Mouse (Mus musculus) ovary, adult 18-20 months (tissue): Measurements from ENCODE around the gene Atpaf2.
A peak's percentile ranks its signal among the peaks of the same experiment; 100 is the strongest.
"Not testable (repeated sequence)": the region's sequence is repeated elsewhere in the genome, so short reads cannot be mapped to it uniquely, and the experiment has no call there.

Experiments used
- DNase-seq: peaks from one replicate; pipeline ENCODE4 v3.0.0; 2022; ENCODE audit warnings: low spot score, mixed read lengths

The Atpaf2 gene

DNA sequence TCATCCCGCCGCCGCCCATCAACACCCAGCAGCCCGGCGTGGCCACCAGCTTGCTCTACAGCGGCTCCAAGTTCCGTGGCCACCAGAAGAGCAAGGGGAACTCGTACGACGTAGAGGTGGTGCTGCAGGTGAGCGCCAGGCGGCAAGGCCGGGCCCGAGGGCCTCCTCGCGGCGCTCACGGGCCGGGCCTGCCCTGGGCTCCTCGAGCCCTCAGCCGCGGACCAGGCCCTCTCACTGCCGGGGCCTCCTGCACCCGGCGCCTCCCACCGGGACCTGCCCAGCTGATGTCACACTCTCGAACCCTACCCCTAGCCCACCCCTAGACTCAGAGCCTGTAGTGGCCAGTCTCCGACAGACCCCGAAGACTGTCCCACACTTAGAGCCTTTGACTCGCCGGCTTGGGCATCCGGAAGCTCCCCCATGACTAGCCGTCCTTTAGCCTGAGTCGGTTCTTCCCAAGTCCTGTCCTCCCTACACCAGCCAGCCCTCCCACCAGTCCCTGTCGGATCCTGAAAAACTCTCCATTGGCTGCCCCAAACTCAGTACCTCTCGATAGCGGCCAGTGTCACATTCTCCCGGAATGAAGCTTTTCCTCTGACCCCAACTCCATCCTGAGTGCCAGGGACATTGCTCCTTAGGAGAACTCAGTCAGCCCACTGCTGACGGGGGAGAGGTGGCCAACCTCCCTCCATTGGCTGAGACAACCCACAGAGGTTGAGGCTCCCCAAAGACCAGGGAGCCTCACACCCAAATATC lies at the start of gene Atpaf2:
TSS of gene Atpaf2 (minus strand) at position 741 of the 756 bp plus-strand sequence.
- DNase-seq: peak; percentile 10

DNA sequence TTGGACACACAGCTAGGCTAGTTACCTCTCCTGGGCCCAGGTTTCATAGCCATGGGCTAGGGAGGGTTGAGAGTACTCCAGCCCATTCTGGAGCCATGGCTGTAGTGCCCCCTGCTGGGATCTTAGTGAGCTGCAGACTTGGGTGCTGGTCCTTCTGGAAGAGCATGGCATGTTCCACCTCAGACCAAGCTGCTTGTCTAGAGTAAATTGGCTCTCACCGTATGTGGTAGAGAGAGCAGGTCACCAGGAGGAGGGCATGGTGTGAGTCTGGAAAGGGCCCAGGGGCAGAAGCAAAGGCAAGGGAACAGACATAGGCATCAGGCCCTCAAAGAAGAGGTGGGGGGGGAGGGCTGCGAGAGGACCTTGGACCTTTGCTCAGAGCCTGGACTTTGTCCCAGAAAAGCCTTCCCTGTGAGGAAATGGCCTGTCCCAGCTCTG lies 47.7 kb upstream of the Atpaf2 start:
- DNase-seq: no peak

- DNase-seq: no peak
Measured at GRCm38 (mm10) chr11:60457973-60458372, 39.7 kb upstream of the Atpaf2 start.

DNA sequence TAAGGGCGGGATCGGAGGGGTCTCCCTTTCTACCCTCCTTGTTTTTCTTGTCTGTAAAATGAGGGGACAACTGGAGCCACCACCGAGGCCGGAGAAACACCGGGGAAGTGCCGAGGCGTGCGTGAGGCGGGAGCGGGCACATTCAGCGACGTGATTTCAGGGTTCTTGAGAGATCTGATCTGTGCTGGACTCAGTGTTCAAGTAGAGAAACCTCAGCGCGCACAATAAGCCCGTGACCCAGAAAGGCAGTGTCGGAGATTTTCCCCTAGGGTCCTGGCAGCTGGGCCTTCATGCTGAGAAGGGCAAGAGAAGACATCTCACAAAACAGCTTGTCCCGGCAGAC lies 36.5 kb upstream of the Atpaf2 start:
- no peak for DNase-seq

DNA sequence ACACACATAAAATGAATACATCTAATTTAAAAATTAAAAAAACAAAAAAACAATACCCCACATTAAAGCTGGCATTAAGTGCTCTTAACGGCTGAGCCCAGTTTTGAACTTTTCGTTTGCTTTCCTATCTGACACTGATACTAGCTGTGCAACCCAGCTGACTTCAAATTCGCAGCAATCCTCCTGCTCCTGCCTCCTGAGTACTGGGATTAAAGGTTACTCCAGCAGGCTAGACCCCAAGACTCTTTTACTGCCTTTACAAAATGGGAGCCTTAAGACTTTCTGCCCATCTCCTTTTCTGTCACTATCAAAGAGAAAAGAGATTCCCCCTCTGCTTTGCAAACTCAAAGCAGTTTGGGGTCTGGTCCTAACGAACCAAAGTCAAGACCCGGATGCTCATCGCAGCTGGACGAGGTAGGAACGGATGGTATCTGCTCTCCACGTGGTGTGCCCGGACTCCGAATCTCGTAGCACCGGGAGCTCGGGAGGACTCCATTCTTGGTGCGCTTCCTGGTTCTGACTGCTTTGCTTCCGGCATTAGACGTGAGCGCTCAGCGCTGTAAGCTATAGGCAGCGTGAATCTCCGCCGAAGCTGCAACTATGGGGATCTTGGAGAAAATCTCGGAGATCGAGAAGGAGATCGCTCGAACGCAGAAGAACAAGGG lies 36.0 kb upstream of the Atpaf2 start, which contains the start of gene Drg2:
TSS of gene Drg2 (plus strand) at position 512 of the 665 bp plus-strand sequence.
- peak; percentile 73 for DNase-seq

GRCm38 (mm10) chr11:60444007-60444406 lies 25.8 kb upstream of the Atpaf2 start:
- DNase-seq: no peak

GRCm38 (mm10) chr11:60442896-60443295 lies 24.6 kb upstream of the Atpaf2 start:
- no peak for DNase-seq

DNA sequence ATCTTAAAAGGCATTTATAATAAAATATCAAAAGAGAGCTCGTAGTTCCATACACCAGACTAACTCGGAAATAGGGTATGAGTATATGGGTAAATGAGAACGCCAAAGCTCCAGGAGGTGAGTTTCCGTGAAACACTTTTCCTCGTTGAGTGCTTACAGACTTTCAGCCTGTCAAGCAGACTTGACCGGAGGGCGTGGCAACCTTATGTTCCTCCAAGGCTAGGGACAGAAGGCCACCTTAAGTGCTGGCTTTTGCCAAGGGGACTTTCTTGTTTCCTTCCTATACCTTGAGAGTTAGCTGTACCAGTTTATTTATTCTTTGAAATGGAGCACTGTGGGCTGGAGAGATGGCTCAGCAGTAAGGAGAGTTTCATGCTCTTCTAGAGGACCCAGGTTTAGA lies 21.9 kb upstream of the Atpaf2 start:
- DNase-seq: no peak

GRCm38 (mm10) chr11:60439621-60440020 lies 21.4 kb upstream of the Atpaf2 start:
- not testable (repeated sequence) for DNase-seq

DNA sequence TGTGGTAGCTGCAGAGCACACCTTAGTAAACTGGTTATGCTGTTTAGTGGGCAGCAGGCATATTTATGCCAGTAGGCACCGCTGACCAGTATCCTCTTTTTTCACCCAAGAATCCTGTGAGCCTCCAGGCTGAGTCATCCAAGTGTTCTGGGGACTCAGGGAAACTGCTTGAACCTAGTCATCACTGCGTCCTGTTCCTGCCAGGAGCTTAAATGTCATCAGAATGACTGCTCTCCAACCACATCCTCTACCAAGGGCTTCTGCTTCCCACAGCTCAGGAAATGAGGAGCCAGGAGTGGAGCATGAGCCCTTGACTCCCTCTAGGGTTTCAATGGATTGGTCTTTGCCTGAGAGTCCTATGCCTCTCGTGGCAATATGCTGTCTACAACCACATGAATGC lies 18.4 kb upstream of the Atpaf2 start:
- no peak for DNase-seq

DNA sequence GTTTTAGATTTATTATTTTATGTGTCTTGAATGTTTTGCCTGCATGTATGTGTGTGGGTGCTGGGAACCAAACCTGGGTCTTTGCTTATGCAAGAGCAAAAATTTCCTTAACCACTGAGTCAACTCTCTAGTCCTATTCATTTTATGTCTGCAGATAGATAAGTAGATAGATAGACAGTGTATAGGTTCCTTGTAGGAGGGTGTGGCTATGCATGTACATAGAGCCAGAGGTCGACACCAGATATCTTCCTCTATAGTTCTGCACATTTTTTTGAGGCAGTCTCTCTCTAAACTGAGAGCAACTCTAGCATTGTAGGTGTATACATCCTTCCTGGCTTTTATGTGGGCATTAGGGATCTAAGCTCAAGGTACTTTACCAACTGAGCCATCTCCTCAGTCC lies 16.9 kb upstream of the Atpaf2 start:
- DNase-seq: no peak

- no peak for DNase-seq
Measured at GRCm38 (mm10) chr11:60433501-60433900, 15.2 kb upstream of the Atpaf2 start.

DNA sequence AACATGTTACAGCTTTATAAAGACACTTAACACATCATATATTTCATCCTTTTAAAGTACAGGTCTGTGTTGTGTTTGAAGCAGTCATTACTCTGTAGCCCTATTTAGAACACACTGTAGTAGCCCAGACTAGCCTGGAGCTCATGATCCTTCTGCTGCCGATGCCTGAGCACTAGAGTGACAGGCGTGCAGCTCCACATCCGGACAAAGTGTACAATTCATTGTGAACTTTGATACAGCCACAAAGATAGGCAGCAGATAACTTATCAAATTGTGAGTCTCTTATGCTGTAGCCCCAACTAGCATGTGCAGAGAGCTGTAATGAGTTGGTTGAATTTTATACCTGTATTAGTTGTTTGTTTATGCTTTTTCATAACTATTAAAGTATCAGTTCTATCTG lies 9.4 kb upstream of the Atpaf2 start:
- no peak for DNase-seq

GRCm38 (mm10) chr11:60426417-60426816 lies 8.2 kb upstream of the Atpaf2 start:
- no peak for DNase-seq

- DNase-seq: no peak
Measured at GRCm38 (mm10) chr11:60423006-60423405, 4.7 kb upstream of the Atpaf2 start.

DNA sequence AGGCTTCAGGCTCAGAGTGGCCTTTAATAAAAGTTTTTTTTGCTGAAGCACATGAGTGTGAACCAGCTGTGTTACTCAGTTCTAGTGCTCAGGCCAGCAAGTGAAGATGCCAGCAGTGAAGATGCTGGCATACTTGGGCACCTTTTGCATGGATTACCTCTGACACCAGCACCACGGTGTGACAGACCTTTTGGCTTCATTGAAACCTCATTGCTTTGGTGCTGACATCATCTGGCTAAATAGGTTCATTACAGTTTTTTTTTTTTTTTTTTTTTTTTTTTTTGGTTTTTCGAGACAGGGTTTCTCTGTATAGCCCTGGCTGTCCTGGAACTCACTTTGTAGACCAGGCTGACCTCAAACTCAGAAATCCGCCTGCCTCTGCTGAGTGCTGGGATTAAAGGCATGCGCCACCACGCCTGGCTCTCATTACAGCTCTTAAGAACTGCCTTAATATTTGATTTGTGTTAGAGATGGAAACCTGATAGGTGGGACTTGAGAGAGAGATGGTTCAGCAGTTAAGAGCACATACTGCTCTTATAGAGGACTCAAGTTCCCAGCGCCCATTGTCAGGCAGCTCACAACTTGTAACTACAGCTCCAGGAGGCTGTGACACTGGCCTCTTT lies 3.9 kb upstream of the Atpaf2 start:
- no peak for DNase-seq

DNA sequence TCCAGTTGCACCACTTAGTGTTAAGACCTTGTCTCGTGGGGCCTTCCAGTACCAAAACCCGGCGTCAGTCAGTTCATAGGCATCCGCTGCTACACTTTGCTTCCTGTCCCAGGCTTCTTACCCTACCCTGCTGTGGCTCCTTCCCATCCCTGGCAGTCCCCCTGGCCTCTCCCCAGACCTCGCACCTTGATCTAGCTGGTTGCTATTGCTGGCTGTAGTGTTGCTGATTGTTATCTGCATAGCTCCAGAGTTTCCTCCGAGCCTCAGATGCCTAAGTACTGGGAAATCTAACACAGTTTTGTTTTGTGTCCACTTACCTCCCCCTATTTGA lies 181 bp upstream of the Atpaf2 start:
- DNase-seq: no peak

- DNase-seq: peak; percentile 98
Measured at GRCm38 (mm10) chr11:60416963-60417716, 1.1 kb downstream of the Atpaf2 start, which contains the start of gene Gid4. Gid4 (plus strand) TSS chr11:60417145.

DNA sequence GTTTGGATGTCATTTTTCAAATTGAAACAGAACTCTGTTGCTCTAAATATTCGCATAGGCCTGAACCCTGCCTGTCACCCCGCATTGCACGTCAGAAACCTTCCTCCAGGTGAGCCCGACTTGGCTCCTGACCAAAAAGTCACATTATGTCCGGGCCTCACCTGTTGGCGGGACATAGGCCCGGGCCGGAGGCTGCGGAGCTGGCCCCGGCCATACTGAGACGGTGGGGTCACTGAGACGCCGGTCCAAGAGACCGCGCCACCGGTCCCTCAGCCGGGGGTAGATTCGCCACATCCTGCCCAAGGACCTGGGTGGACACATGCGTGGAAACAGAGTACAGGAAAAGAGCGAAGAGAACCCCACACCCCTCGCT lies 1.7 kb downstream of the Atpaf2 start:
- DNase-seq: no peak

- DNase-seq: no peak
Measured at GRCm38 (mm10) chr11:60412921-60413320, 5.3 kb downstream of the Atpaf2 start.

- DNase-seq: no peak
Measured at GRCm38 (mm10) chr11:60412173-60412572, 6.1 kb downstream of the Atpaf2 start.

GRCm38 (mm10) chr11:60406606-60407005 lies 11.7 kb downstream of the Atpaf2 start:
- no peak for DNase-seq

GRCm38 (mm10) chr11:60397172-60397571 lies 21.1 kb downstream of the Atpaf2 start:
- no peak for DNase-seq
